Mouse (Mus musculus): Measurements from ENCODE around the gene Zbtb34. TPM values are rescaled to one million over a fixed set of nuclear protein-coding genes. Genes with fewer than 3 reads are reported as not detected.

Gene Zbtb34
- polyA plus RNA-seq, 1 experiment from 2014 or later: 4.5 TPM

- Histone ChIP-seq H3K4me1 (ENCODE audit: insufficient read depth, low read depth, low read length) (peaks cover 4% of the 10 kb centered on the region; the same call in 1 of the 2 replicates), H3K27ac (ENCODE audit: low read length) (no peak overlapping the region), H3K9ac (replicated peaks; ENCODE audit: low read depth) (no peak overlapping the region), H3K4me2 (replicated peaks; ENCODE audit: low read depth, low read length) (no peak overlapping the region), H3K9me3 (ENCODE audit: low read length) (no peaks in the 10 kb centered on the region), H3K4me3 (ENCODE audit: low read depth, low read length) (no peak overlapping the region), H3K36me3 (ENCODE audit: insufficient read depth, low read length) (no peaks in the 10 kb centered on the region), H3K27me3 (replicated peaks; ENCODE audit: insufficient read depth, low read length) (no peaks in the 10 kb centered on the region)
- no peak for TF ChIP-seq CTCF (IDR thresholded peaks at IDR 0.05)
- 0 out of 2 replicates have a peak, but pooled peaks have one; percentile 12 for TF ChIP-seq EP300 (IDR thresholded peaks at IDR 0.05)
- ATAC-seq (peak; percentile 39), DNase-seq (ENCODE audit: low spot score) (peak; percentile 56)
- 44% methylated on average over 9 of the region's 9 CpGs for WGBS
These were observed 65.2 kb downstream of the Zbtb34 start for GRCm38 (mm10) chr2:33365703-33366471.

- H3K36me3 ChIP-seq (ENCODE audit: insufficient read depth, low read length): no peaks in the 10 kb centered on the region
- no peaks in the 10 kb centered on the region for H3K9me3 ChIP-seq (ENCODE audit: low read length)
- no peak overlapping the region for H3K4me3 ChIP-seq (ENCODE audit: low read depth, low read length)
- ATAC-seq: no peak
- no peak overlapping the region for H3K27ac ChIP-seq (ENCODE audit: low read length)
- 87% methylated on average over 4 of the region's 4 CpGs for WGBS
- no peaks in the 10 kb centered on the region for H3K27me3 ChIP-seq (replicated peaks; ENCODE audit: insufficient read depth, low read length)
- no peak for DNase-seq (ENCODE audit: low spot score)
- no peaks in the 10 kb centered on the region for H3K4me1 ChIP-seq (ENCODE audit: insufficient read depth, low read depth, low read length)
- no peak for TF ChIP-seq CTCF (IDR thresholded peaks at IDR 0.05)
- TF ChIP-seq EP300 (IDR thresholded peaks at IDR 0.05): no peak
- no peak overlapping the region for H3K9ac ChIP-seq (replicated peaks; ENCODE audit: low read depth)
- no peak overlapping the region for H3K4me2 ChIP-seq (replicated peaks; ENCODE audit: low read depth, low read length)
These were observed 66.5 kb downstream of the Zbtb34 start for GRCm38 (mm10) chr2:33364656-33365055.

- Histone ChIP-seq H3K4me3 (ENCODE audit: low read depth, low read length) (no peak overlapping the region), H3K9ac (replicated peaks; ENCODE audit: low read depth) (no peak overlapping the region), H3K4me2 (replicated peaks; ENCODE audit: low read depth, low read length) (no peak overlapping the region), H3K4me1 (ENCODE audit: insufficient read depth, low read depth, low read length) (no peaks in the 10 kb centered on the region), H3K27ac (ENCODE audit: low read length) (no peak overlapping the region), H3K9me3 (ENCODE audit: low read length) (no peaks in the 10 kb centered on the region), H3K27me3 (replicated peaks; ENCODE audit: insufficient read depth, low read length) (no peaks in the 10 kb centered on the region), H3K36me3 (ENCODE audit: insufficient read depth, low read length) (no peaks in the 10 kb centered on the region)
- TF ChIP-seq CTCF (IDR thresholded peaks at IDR 0.05) (no peak), EP300 (IDR thresholded peaks at IDR 0.05) (no peak)
- 87% methylated on average over 4 of the region's 4 CpGs for WGBS
- DNase-seq (ENCODE audit: low spot score): no peak
- ATAC-seq: no peak
These were observed 67.2 kb downstream of the Zbtb34 start for GRCm38 (mm10) chr2:33363890-33364289.

- Histone ChIP-seq H3K36me3 (ENCODE audit: insufficient read depth, low read length) (no peaks in the 10 kb centered on the region), H3K9ac (replicated peaks; ENCODE audit: low read depth) (no peak overlapping the region), H3K4me2 (replicated peaks; ENCODE audit: low read depth, low read length) (no peak overlapping the region), H3K27me3 (replicated peaks; ENCODE audit: insufficient read depth, low read length) (no peaks in the 10 kb centered on the region), H3K27ac (ENCODE audit: low read length) (no peak overlapping the region), H3K4me3 (ENCODE audit: low read depth, low read length) (no peak overlapping the region), H3K4me1 (ENCODE audit: insufficient read depth, low read depth, low read length) (no peaks in the 10 kb centered on the region), H3K9me3 (ENCODE audit: low read length) (no peaks in the 10 kb centered on the region)
- 54% methylated on average over 9 of the region's 9 CpGs for WGBS
- no peak for TF ChIP-seq EP300 (IDR thresholded peaks at IDR 0.05)
- TF ChIP-seq CTCF (IDR thresholded peaks at IDR 0.05): no peak
- ATAC-seq: no peak
- no peak for DNase-seq (ENCODE audit: low spot score)
These were observed 69.9 kb downstream of the Zbtb34 start for GRCm38 (mm10) chr2:33361139-33361716.

GRCm38 (mm10) chr2:33360564-33360963 lies 70.6 kb downstream of the Zbtb34 start:
- no peaks in the 10 kb centered on the region for H3K36me3 ChIP-seq (ENCODE audit: insufficient read depth, low read length)
- H3K4me3 ChIP-seq (ENCODE audit: low read depth, low read length): no peak overlapping the region
- no peak overlapping the region for H3K9ac ChIP-seq (replicated peaks; ENCODE audit: low read depth)
- no peaks in the 10 kb centered on the region for H3K9me3 ChIP-seq (ENCODE audit: low read length)
- H3K4me1 ChIP-seq (ENCODE audit: insufficient read depth, low read depth, low read length): no peaks in the 10 kb centered on the region
- ATAC-seq (no peak), DNase-seq (ENCODE audit: low spot score) (no peak)
- 75% methylated on average over 3 of the region's 3 CpGs for WGBS
- no peaks in the 10 kb centered on the region for H3K27me3 ChIP-seq (replicated peaks; ENCODE audit: insufficient read depth, low read length)
- H3K27ac ChIP-seq (ENCODE audit: low read length): no peak overlapping the region
- no peak overlapping the region for H3K4me2 ChIP-seq (replicated peaks; ENCODE audit: low read depth, low read length)
- TF ChIP-seq EP300 (IDR thresholded peaks at IDR 0.05) (no peak), CTCF (IDR thresholded peaks at IDR 0.05) (no peak)

GRCm38 (mm10) chr2:33359184-33359583 lies 71.9 kb downstream of the Zbtb34 start:
- H3K9ac ChIP-seq (replicated peaks; ENCODE audit: low read depth): no peak overlapping the region
- no peak overlapping the region for H3K4me3 ChIP-seq (ENCODE audit: low read depth, low read length)
- no peak for DNase-seq (ENCODE audit: low spot score)
- TF ChIP-seq EP300 (IDR thresholded peaks at IDR 0.05) (no peak), CTCF (IDR thresholded peaks at IDR 0.05) (no peak)
- H3K27me3 ChIP-seq (replicated peaks; ENCODE audit: insufficient read depth, low read length): no peaks in the 10 kb centered on the region
- no peaks in the 10 kb centered on the region for H3K36me3 ChIP-seq (ENCODE audit: insufficient read depth, low read length)
- H3K9me3 ChIP-seq (ENCODE audit: low read length): no peaks in the 10 kb centered on the region
- WGBS: 82% methylated on average over 8 of the region's 8 CpGs
- ATAC-seq: no peak
- H3K4me1 ChIP-seq (ENCODE audit: insufficient read depth, low read depth, low read length): no peaks in the 10 kb centered on the region
- H3K4me2 ChIP-seq (replicated peaks; ENCODE audit: low read depth, low read length): no peak overlapping the region
- no peak overlapping the region for H3K27ac ChIP-seq (ENCODE audit: low read length)
